Mouse (Mus musculus) olfactory bulb, adult 2 months (tissue): Measurements from ENCODE around the gene Rd3.

Experiments used
- CTCF ChIP-seq: fragments of 200-500 bp; IDR thresholded peaks from 2 replicates; pipeline ENCODE4 v1.5.1; 2012; ENCODE audit warnings: low read depth, mild to moderate bottlenecking, low read length, moderate library complexity; ENCODE audit not compliant: insufficient read depth
- POLR2A ChIP-seq: fragments of 200-500 bp; IDR thresholded peaks from 2 replicates; pipeline ENCODE4 v1.6.1; 2012; ENCODE audit warnings: mild to moderate bottlenecking, low read depth, low read length, moderate library complexity; ENCODE audit not compliant: insufficient read depth

GRCm38 (mm10) chr1:191964773-191965481, 12.2 kb upstream of the Rd3 start:
- TF ChIP-seq CTCF (peak; percentile 77), POLR2A (no peak)
